Mouse (Mus musculus) A20 (cell line): Measurements from ENCODE around the gene Ttc39b.

Source experiments
- DNase-seq: peaks from one replicate; pipeline ENCODE4 v3.0.0-alpha.2; 2011; ENCODE audit warnings: low read depth, low spot score

Ttc39b gene

GRCm38 (mm10) chr4:83323910-83324684 is at the start of gene Ttc39b:
Ttc39b (minus strand) TSS chr4:83324255.
- DNase-seq: peak; percentile 98

- no peak for DNase-seq
Measured at GRCm38 (mm10) chr4:83373381-83373780, 49.3 kb upstream of the Ttc39b start.

GRCm38 (mm10) chr4:83357738-83358137 is 33.7 kb upstream of the Ttc39b start:
- DNase-seq: no peak

DNA sequence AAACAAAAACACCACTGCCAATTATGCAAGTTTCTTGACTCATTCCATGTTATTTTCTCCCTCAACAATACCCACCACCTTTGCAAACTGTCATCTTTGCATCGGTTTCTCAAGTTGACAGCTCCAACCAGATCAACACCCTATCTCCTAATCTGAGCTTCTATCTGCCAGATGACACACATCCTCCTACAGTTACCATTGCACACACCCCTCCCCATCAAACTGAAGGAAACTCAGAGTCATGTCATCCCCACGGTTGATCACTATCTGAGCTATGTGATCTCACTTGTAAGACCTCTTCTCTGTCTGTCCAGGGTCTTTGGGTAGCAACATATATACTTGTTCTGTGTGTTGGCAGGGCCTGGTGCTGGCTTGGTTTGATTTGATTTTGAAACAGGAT is 30.7 kb upstream of the Ttc39b start:
- no peak for DNase-seq

DNA sequence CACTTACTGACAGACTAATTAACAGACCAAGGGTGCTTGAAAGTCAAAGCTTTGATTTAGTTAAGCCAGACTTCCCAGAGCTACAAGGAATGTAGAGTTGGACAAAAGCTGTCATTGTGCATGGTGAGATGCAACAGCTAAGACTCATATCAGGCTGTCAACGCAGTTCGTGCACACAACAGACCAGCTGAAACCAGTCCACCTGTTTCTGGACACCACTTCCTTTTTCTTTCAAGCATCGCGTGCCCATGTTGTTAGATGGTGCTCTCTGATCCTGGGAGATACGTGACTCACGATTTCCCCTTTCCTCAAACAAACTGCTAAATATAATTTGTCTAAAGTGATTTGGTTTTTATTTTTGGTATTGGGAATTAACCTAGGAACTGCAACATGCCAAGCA is 29.9 kb upstream of the Ttc39b start:
- DNase-seq: peak; percentile 70

GRCm38 (mm10) chr4:83353276-83353675 is 29.2 kb upstream of the Ttc39b start:
- no peak for DNase-seq

GRCm38 (mm10) chr4:83350719-83351118 is 26.7 kb upstream of the Ttc39b start:
- DNase-seq: no peak

GRCm38 (mm10) chr4:83348970-83349369 is 24.9 kb upstream of the Ttc39b start:
- DNase-seq: no peak

DNA sequence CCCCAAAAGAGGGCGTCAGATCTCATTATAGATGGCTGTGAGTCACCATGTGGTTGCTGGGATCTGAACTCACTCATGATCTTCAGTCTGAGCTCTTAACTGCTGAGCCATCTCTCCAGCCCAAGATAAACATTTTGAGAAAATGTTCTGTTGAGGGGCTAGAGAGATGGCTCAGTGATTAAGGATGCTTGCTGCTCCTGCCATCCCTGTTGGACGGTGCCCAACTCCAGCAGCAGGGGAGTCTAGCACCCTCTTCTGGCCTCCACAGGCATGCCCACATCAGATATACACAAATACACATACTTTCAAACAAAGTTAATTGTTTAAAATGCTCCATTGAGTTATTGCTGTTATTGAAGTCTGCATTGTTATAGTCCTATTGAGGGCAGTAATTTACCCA is 19.8 kb upstream of the Ttc39b start:
- peak; percentile 84 for DNase-seq

DNA sequence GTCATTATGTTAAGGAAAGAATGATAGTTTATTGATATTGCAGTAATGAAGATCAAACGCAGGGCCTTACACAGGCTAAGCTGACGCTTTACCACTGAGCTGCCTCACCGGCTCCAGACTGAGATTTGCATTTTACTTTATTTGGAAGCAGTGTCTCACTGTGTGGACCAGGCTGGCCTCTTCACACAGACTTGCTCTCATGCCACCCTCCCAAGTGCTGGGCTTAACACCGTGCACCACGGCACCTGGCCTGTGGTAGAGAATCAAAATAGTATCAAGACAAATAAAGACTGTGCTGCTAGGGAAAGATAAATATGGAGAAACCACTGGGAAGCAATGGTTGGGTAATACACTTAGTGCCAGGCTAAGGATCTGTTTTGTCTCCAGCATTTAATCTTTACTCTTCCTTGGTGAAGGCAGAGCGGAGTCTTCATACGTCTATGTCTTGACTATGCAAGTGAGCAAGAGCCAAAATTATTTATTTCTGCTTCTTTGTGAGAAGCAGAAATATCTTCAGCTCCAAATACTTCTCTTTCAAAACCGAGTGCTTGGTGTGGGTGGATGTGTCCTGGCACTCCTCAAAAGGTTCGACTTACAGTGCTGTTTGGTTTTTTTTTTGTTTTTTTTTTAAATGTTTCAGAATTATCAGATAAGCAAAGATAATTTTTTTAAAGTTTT is 19.2 kb upstream of the Ttc39b start:
- DNase-seq: peak; percentile 87

DNA sequence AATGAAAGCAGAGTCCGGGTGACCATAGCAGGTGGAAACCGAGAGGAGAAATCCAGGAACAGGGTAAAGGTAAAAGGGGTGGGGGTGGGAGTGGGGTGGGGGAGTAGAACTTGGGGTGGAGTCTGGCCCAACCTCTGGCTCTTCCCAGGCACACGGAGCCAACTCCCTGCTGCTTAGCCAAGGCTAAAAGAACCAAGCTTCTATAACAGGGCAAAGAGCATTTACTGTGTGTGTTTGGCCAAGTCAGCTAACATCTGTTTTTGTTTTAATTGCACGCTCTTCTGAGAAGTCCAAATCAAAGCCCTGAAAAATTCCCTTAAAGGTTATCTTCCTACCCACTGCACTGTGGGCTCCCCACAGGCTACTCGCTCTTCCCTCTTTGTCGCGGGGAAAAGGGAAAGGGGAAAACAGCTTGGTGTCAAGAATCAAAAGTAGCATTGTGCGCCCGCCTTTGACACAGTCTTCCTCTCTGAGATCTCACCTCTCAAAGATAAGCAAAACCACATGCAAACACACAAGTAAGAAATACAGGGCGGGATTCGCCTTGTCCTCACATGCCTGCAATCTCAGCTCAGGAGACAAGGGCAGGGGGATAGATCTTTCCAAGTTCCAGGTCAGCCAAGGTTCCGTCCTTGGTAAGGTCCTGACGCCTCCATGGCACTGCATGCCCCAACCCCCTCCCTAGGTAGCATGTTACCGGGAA is 18.4 kb upstream of the Ttc39b start:
- DNase-seq: peak; percentile 62

GRCm38 (mm10) chr4:83339393-83339792 is 15.3 kb upstream of the Ttc39b start:
- peak; percentile 29 for DNase-seq

DNA sequence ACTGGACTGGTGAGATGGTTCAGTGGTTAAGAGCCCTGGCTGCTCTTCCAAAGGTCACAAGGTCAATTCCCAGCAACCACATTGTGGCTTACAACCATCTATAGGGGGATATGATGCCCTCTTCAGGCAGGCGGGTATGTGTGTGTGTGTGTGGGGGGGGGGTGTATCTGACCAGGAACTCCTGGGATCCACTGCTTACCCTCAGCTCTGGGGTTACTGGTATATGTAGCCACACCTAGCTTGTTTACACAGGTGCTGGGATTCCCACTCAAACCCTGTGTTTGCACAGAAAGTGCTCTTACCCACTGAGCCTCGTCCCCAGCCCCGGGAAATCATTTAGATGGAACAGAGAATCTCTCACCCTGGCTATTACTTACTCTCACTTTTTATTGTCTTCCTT is 13.7 kb upstream of the Ttc39b start:
- DNase-seq: peak; percentile 85

DNA sequence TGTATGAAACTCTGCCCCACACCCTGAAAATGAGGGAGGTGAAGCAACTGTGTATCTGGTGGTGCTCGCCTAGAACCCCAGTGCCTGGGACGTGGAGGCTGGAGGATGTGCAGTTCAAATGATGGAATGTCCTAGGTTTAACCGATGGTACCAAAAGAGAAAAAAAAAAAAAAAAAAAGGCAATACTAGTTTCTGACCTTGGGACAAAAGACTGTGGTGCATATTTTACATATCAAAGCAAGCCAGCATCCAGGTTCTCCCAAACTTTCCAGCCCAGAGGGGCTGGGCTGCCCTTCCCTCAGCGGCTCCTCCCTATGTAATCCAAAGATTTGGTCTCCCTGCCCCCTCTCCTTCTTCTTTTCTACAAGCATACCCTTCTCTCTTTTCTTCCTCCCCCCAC is 6.3 kb upstream of the Ttc39b start:
- DNase-seq: no peak

GRCm38 (mm10) chr4:83329615-83330014 is 5.6 kb upstream of the Ttc39b start:
- no peak for DNase-seq

GRCm38 (mm10) chr4:83328026-83328945 is 4.2 kb upstream of the Ttc39b start:
- DNase-seq: peak; percentile 84

DNA sequence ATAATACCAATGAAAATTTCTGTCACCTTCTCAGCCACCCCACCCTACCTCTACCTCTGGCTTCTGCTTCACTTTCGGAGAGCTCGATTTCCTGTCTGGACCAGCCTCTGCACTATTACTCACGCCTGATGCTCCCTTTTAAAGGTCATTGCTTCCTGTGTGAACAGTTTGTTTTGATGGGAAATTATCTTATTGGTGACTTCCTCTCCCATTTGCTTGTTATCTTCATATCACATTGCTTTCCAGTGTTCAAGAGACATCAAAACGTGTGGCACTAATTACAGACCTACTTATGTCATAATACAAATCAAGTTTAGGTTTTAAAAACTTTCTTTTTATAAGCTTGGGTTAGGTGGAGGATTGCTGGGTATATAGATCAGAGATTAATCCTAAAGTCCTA is 3.5 kb upstream of the Ttc39b start:
- peak; percentile 79 for DNase-seq

DNA sequence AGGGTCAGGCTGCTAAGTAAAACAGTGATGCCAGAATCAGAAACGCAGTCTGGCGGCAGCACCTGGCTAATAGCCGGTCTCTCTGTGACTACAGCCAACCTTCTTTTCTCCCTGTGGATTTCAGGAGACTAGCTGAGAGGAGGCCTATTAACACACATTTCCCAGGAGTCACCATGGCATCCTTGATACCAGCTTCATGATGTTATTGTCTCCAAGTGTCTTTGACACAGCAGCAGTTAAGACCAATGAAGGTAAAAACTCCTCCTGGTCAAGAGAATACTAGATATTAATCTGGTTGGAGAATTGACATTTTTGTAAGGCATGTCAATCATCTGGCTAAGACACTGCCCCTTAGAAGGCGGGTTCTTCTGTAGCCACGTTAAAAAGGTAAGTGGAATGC is 1.3 kb upstream of the Ttc39b start:
- peak; percentile 70 for DNase-seq

- DNase-seq: peak; percentile 91
Measured at GRCm38 (mm10) chr4:83323201-83323903, 703 bp downstream of the Ttc39b start.

GRCm38 (mm10) chr4:83319736-83320135 is 4.3 kb downstream of the Ttc39b start:
- peak; percentile 20 for DNase-seq

- no peak for DNase-seq
Measured at GRCm38 (mm10) chr4:83318758-83319157, 5.3 kb downstream of the Ttc39b start.
